Mouse (Mus musculus): ENCODE measurements at regions not wholly inside any gene's neighbourhood (a gene's known extent, or its start where the extent isn't known, plus 50 kb on each side); places are given as distances from the start of the nearest gene placed in this dataset.
"Not testable (repeated sequence)": the region's sequence is repeated elsewhere in the genome, so short reads cannot be mapped to it uniquely, and the experiment has no call there.

- Histone ChIP-seq H3K4me3 (ENCODE audit: low read depth, low read length) (no peak overlapping the region), H3K9ac (ENCODE audit: low read length) (no peak overlapping the region), H3K4me1 (ENCODE audit: control insufficient read depth, insufficient read depth, low read length) (no peaks in the 10 kb centered on the region), H3K27ac (ENCODE audit: low read depth, low read length) (no peak overlapping the region), H3K9me3 (ENCODE audit: control insufficient read depth, low read length) (no peaks in the 10 kb centered on the region), H3K36me3 (ENCODE audit: control insufficient read depth, insufficient read depth, low read length) (no peaks in the 10 kb centered on the region), H3K27me3 (ENCODE audit: control insufficient read depth, insufficient read depth, low read length) (no peaks in the 10 kb centered on the region), H3K4me2 (no peak overlapping the region)
- DNase-seq (ENCODE audit: low spot score, missing footprints) = no peak
- ATAC-seq (ENCODE audit: low FRiP score) = no peak
These were observed 186.9 kb upstream of the Gm10750 start for GRCm38 (mm10) chr2:149203896-149204295.

GRCm38 (mm10) chr2:149195736-149196135 lies 178.7 kb upstream of the Gm10750 start:
- Histone ChIP-seq H3K9ac (ENCODE audit: low read length) (no peak overlapping the region), H3K4me1 (ENCODE audit: control insufficient read depth, insufficient read depth, low read length) (no peaks in the 10 kb centered on the region), H3K9me3 (ENCODE audit: control insufficient read depth, low read length) (no peaks in the 10 kb centered on the region), H3K4me2 (no peak overlapping the region), H3K27me3 (ENCODE audit: control insufficient read depth, insufficient read depth, low read length) (no peaks in the 10 kb centered on the region), H3K27ac (ENCODE audit: low read depth, low read length) (no peak overlapping the region), H3K4me3 (ENCODE audit: low read depth, low read length) (no peak overlapping the region), H3K36me3 (ENCODE audit: control insufficient read depth, insufficient read depth, low read length) (no peaks in the 10 kb centered on the region)
- ATAC-seq (ENCODE audit: low FRiP score) = no peak
- DNase-seq (ENCODE audit: low spot score, missing footprints) = no peak
- WGBS = 74% methylated on average over 1 of the region's 1 CpGs

- H3K36me3 ChIP-seq (ENCODE audit: control insufficient read depth, insufficient read depth, low read length); H3K4me2 ChIP-seq; H3K27ac ChIP-seq (ENCODE audit: low read depth, low read length); H3K4me3 ChIP-seq (ENCODE audit: low read depth, low read length); H3K4me1 ChIP-seq (ENCODE audit: control insufficient read depth, insufficient read depth, low read length); H3K9me3 ChIP-seq (ENCODE audit: control insufficient read depth, low read length); H3K27me3 ChIP-seq (ENCODE audit: control insufficient read depth, insufficient read depth, low read length); H3K9ac ChIP-seq (ENCODE audit: low read length): not testable (repeated sequence)
- ATAC-seq (ENCODE audit: low FRiP score) = peak; percentile 69
- peak; percentile 89 for DNase-seq (ENCODE audit: low spot score, missing footprints)
- 33% methylated on average over 7 of the region's 7 CpGs for WGBS
These were observed 141.4 kb upstream of the Gm10750 start for GRCm38 (mm10) chr2:149158434-149158833.

GRCm38 (mm10) chr2:149109551-149109950 lies 92.5 kb upstream of the Gm10750 start:
- not testable (repeated sequence) for H3K4me2 ChIP-seq; DNase-seq (ENCODE audit: low spot score, missing footprints); ATAC-seq (ENCODE audit: low FRiP score); H3K4me3 ChIP-seq (ENCODE audit: low read depth, low read length); H3K27ac ChIP-seq (ENCODE audit: low read depth, low read length); H3K36me3 ChIP-seq (ENCODE audit: control insufficient read depth, insufficient read depth, low read length); H3K9me3 ChIP-seq (ENCODE audit: control insufficient read depth, low read length); H3K9ac ChIP-seq (ENCODE audit: low read length); H3K27me3 ChIP-seq (ENCODE audit: control insufficient read depth, insufficient read depth, low read length); H3K4me1 ChIP-seq (ENCODE audit: control insufficient read depth, insufficient read depth, low read length)
- 83% methylated on average over 1 of the region's 1 CpGs for WGBS

DNA sequence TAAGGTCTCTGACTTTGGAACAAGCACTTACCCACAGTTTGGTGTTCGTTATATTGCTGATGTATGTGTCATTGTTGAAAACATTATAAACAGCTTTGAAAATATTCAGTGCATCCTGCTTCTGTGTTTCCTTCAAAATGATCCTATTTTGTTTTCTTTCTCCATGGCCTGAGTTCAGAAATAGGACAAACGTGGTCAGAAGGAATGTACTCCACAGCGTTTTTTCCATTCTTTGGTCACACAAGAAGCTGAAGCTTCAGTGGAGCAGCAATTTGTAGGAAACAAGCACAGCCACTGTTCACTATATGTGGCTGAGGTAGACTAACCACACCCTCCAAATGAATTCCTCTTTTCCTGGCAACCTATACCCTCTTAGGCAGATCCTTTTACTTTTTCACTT lies 75.1 kb upstream of the Gm10750 start:
- no peaks in the 10 kb centered on the region for H3K4me1 ChIP-seq (ENCODE audit: control insufficient read depth, insufficient read depth, low read length)
- H3K36me3 ChIP-seq (ENCODE audit: control insufficient read depth, insufficient read depth, low read length) = no peaks in the 10 kb centered on the region
- DNase-seq (ENCODE audit: low spot score, missing footprints) = no peak
- no peak overlapping the region for H3K27ac ChIP-seq (ENCODE audit: low read depth, low read length)
- no peak overlapping the region for H3K9ac ChIP-seq (ENCODE audit: low read length)
- H3K4me2 ChIP-seq = no peak overlapping the region
- H3K4me3 ChIP-seq (ENCODE audit: low read depth, low read length) = no peak overlapping the region
- no peaks in the 10 kb centered on the region for H3K27me3 ChIP-seq (ENCODE audit: control insufficient read depth, insufficient read depth, low read length)
- H3K9me3 ChIP-seq (ENCODE audit: control insufficient read depth, low read length) = no peaks in the 10 kb centered on the region
- no peak for ATAC-seq (ENCODE audit: low FRiP score)
- 58% methylated on average over 3 of the region's 3 CpGs for WGBS
